Mouse (Mus musculus): ENCODE measurements around the gene Ccdc6. TPM values are rescaled to one million over a fixed set of nuclear protein-coding genes. Genes with fewer than 3 reads are reported as not detected.
A peak's percentile ranks its signal among the peaks of the same experiment; 100 is the strongest.

Ccdc6 gene
- polyA plus RNA-seq, 1 experiment from 2014 or later, result 13.0 TPM

DNA sequence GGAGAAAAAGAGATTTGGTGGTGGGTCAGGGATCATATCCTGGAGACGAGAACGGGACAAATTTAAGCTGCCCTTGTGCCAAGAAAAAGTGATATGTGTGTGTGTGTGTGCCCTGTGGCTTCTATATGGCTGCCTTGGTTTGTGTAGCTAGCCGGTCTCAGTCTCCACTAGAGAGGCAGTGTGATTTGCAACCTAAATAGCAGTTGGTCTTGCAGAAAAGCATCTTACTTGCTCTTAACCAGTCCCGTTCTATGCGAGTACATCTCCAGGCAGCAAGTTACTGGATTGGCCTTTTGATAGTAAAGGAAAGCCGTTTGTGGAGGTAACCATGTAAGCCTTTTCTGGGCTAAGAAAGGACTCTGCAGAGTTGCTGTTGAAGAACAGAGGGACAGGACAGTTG, 1.7 kb downstream of the Ccdc6 start:
- Histone ChIP-seq H3K36me3 (ENCODE audit: control insufficient read depth, insufficient read depth, low read length) (peaks cover 2% of the 10 kb centered on the region; the same call in 1 of the 2 replicates), H3K4me3 (ENCODE audit: low read length) (peak overlapping the region; percentile 95), H3K4me2 (ENCODE audit: low read depth, low read length) (peak overlapping the region; percentile 91), H3K27ac (ENCODE audit: low read length) (peak overlapping the region; percentile 89; the same call in 1 of the 2 replicates), H3K9me3 (ENCODE audit: control insufficient read depth, low read length) (0 out of 2 replicates have a peak, but pooled peaks cover 6% of the 10 kb centered on the region), H3K4me1 (ENCODE audit: control insufficient read depth, insufficient read depth, low read length) (peaks cover 16% of the 10 kb centered on the region), H3K27me3 (replicated peaks; ENCODE audit: control insufficient read depth, insufficient read depth, low read length) (no peaks in the 10 kb centered on the region), H3K9ac (ENCODE audit: low read depth, low read length) (peak overlapping the region; percentile 96)
- 12% methylated on average over 6 of the region's 6 CpGs for WGBS
- ATAC-seq, result no peak

GRCm38 (mm10) chr10:70099052-70099451, 2.1 kb downstream of the Ccdc6 start:
- H3K4me1 ChIP-seq (ENCODE audit: control insufficient read depth, insufficient read depth, low read length), result peaks cover 16% of the 10 kb centered on the region
- peak overlapping the region; percentile 91 for H3K4me2 ChIP-seq (ENCODE audit: low read depth, low read length)
- H3K9me3 ChIP-seq (ENCODE audit: control insufficient read depth, low read length), result 0 out of 2 replicates have a peak, but pooled peaks cover 6% of the 10 kb centered on the region
- H3K36me3 ChIP-seq (ENCODE audit: control insufficient read depth, insufficient read depth, low read length), result peaks cover 2% of the 10 kb centered on the region; the same call in 1 of the 2 replicates
- no peak for ATAC-seq
- peak overlapping the region; percentile 96 for H3K9ac ChIP-seq (ENCODE audit: low read depth, low read length)
- H3K4me3 ChIP-seq (ENCODE audit: low read length), result peak overlapping the region; percentile 95; the same call in 1 of the 2 replicates
- no peaks in the 10 kb centered on the region for H3K27me3 ChIP-seq (replicated peaks; ENCODE audit: control insufficient read depth, insufficient read depth, low read length)
- no peak overlapping the region for H3K27ac ChIP-seq (ENCODE audit: low read length)
- WGBS, result 26% methylated on average over 8 of the region's 8 CpGs

- Histone ChIP-seq H3K27me3 (replicated peaks; ENCODE audit: control insufficient read depth, insufficient read depth, low read length) (no peaks in the 10 kb centered on the region), H3K4me2 (ENCODE audit: low read depth, low read length) (no peak overlapping the region), H3K36me3 (ENCODE audit: control insufficient read depth, insufficient read depth, low read length) (peaks cover 2% of the 10 kb centered on the region; the same call in 1 of the 2 replicates), H3K9ac (ENCODE audit: low read depth, low read length) (no peak overlapping the region), H3K27ac (ENCODE audit: low read length) (no peak overlapping the region), H3K4me1 (ENCODE audit: control insufficient read depth, insufficient read depth, low read length) (peaks cover 14% of the 10 kb centered on the region), H3K4me3 (ENCODE audit: low read length) (no peak overlapping the region), H3K9me3 (ENCODE audit: control insufficient read depth, low read length) (0 out of 2 replicates have a peak, but pooled peaks cover 6% of the 10 kb centered on the region)
- ATAC-seq, result no peak
- 96% methylated on average over 4 of the region's 4 CpGs for WGBS
These were observed 5.2 kb downstream of the Ccdc6 start for GRCm38 (mm10) chr10:70102086-70102485.

DNA sequence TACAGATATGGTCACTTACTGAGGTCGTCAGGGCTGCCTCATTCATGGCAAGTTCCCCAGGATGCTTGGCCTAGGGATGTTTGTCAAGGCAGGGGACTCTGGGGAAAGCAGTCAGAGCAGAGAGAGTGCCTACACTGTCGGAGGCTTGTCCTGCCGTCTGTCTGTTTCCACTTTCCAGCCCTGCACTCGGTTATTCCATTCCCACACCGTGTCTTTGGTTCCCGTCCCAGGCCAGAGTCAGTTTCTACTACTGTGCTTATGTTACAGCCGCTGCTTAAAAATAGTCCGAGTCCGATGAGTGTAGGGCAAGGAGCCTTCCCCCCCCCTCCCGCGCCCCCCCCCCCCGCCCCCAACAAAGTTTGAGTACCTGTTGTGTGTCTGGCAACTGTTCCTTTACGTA, 11.1 kb downstream of the Ccdc6 start:
- no peaks in the 10 kb centered on the region for H3K9me3 ChIP-seq (ENCODE audit: control insufficient read depth, low read length)
- no peak for ATAC-seq
- WGBS, result 60% methylated on average over 13 of the region's 13 CpGs
- H3K27me3 ChIP-seq (replicated peaks; ENCODE audit: control insufficient read depth, insufficient read depth, low read length), result no peaks in the 10 kb centered on the region
- H3K27ac ChIP-seq (ENCODE audit: low read length), result no peak overlapping the region
- no peak overlapping the region for H3K4me2 ChIP-seq (ENCODE audit: low read depth, low read length)
- H3K4me3 ChIP-seq (ENCODE audit: low read length), result no peak overlapping the region
- no peak overlapping the region for H3K9ac ChIP-seq (ENCODE audit: low read depth, low read length)
- H3K36me3 ChIP-seq (ENCODE audit: control insufficient read depth, insufficient read depth, low read length), result 0 out of 2 replicates have a peak, but pooled peaks cover 3% of the 10 kb centered on the region
- peaks cover 33% of the 10 kb centered on the region for H3K4me1 ChIP-seq (ENCODE audit: control insufficient read depth, insufficient read depth, low read length)

- Histone ChIP-seq H3K9me3 (ENCODE audit: control insufficient read depth, low read length) (no peaks in the 10 kb centered on the region), H3K9ac (ENCODE audit: low read depth, low read length) (no peak overlapping the region), H3K27me3 (replicated peaks; ENCODE audit: control insufficient read depth, insufficient read depth, low read length) (no peaks in the 10 kb centered on the region), H3K4me1 (ENCODE audit: control insufficient read depth, insufficient read depth, low read length) (peaks cover 33% of the 10 kb centered on the region), H3K27ac (ENCODE audit: low read length) (peak overlapping the region; percentile 65), H3K4me2 (ENCODE audit: low read depth, low read length) (peak overlapping the region; percentile 31), H3K4me3 (ENCODE audit: low read length) (peak overlapping the region; percentile 6; the same call in 1 of the 2 replicates), H3K36me3 (ENCODE audit: control insufficient read depth, insufficient read depth, low read length) (0 out of 2 replicates have a peak, but pooled peaks cover 3% of the 10 kb centered on the region)
- ATAC-seq, result peak; percentile 97
- WGBS, result 35% methylated on average over 5 of the region's 5 CpGs
These were observed 13.1 kb downstream of the Ccdc6 start for GRCm38 (mm10) chr10:70109974-70110373.

GRCm38 (mm10) chr10:70110815-70111214, 13.9 kb downstream of the Ccdc6 start:
- 89% methylated on average over 7 of the region's 7 CpGs for WGBS
- H3K27ac ChIP-seq (ENCODE audit: low read length), result no peak overlapping the region
- no peak overlapping the region for H3K4me3 ChIP-seq (ENCODE audit: low read length)

DNA sequence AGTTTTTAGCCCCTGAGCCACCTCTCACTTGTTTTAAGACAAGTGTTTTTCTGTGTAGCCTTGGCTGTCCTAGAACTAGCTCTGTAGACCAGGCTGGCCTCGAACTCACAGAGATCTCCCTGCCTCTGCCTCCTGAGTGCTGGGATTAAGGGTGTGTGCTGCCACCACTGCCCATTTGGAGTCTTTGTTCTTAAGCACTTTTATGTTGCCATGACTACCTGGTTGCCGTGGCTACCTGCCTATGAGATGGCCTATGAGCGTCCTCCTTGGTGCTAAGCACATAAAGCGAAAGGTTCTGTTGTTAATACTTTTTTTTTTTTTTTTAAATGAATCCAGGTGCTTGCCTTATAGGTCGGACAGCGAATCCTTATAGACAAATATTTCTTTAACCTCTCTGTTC, 14.7 kb downstream of the Ccdc6 start:
- 0 out of 2 replicates have a peak, but pooled peaks cover 3% of the 10 kb centered on the region for H3K36me3 ChIP-seq (ENCODE audit: control insufficient read depth, insufficient read depth, low read length)
- H3K9ac ChIP-seq (ENCODE audit: low read depth, low read length), result no peak overlapping the region
- H3K27me3 ChIP-seq (replicated peaks; ENCODE audit: control insufficient read depth, insufficient read depth, low read length), result no peaks in the 10 kb centered on the region
- no peaks in the 10 kb centered on the region for H3K9me3 ChIP-seq (ENCODE audit: control insufficient read depth, low read length)
- no peak overlapping the region for H3K4me3 ChIP-seq (ENCODE audit: low read length)
- peaks cover 33% of the 10 kb centered on the region for H3K4me1 ChIP-seq (ENCODE audit: control insufficient read depth, insufficient read depth, low read length)
- ATAC-seq, result no peak
- no peak overlapping the region for H3K27ac ChIP-seq (ENCODE audit: low read length)
- 88% methylated on average over 6 of the region's 6 CpGs for WGBS
- H3K4me2 ChIP-seq (ENCODE audit: low read depth, low read length), result no peak overlapping the region

More at GRCm38 (mm10) chr10:70110815-70111214, 13.9 kb downstream of the Ccdc6 start:
- ATAC-seq, result no peak
- Histone ChIP-seq H3K4me1 (ENCODE audit: control insufficient read depth, insufficient read depth, low read length) (peaks cover 33% of the 10 kb centered on the region), H3K9ac (ENCODE audit: low read depth, low read length) (no peak overlapping the region), H3K9me3 (ENCODE audit: control insufficient read depth, low read length) (no peaks in the 10 kb centered on the region), H3K36me3 (ENCODE audit: control insufficient read depth, insufficient read depth, low read length) (0 out of 2 replicates have a peak, but pooled peaks cover 3% of the 10 kb centered on the region), H3K27me3 (replicated peaks; ENCODE audit: control insufficient read depth, insufficient read depth, low read length) (no peaks in the 10 kb centered on the region), H3K4me2 (ENCODE audit: low read depth, low read length) (no peak overlapping the region)

DNA sequence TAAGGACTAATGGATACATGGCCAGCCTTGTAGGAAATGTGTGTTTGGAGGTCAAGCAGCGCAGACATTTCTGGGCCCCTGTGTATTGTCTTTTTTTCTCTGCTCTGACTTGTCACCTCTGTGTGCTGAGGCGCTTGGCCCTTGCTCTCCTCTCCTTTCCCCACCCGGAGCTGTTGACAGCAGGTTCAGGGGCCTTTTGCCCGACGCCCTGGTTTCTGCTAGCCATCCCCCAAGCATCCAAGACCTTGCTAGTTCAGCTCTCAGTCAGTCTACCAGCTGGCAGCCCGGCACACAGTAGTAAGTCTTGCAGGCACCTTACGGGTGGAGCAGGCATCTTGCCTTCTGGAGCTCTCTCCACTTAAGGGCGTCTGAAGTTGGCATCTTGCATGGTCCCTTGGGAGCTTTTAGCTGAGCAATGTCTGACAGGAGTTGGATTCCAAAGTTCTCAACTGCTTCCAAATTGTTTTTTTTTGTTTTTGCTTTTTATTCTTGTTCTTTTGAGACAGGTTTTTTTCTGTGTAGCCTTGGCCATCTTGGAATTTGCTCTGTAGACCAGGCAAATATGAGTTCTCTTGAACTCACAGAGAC, 17.2 kb downstream of the Ccdc6 start:
- 0 out of 2 replicates have a peak, but pooled peaks cover 3% of the 10 kb centered on the region for H3K36me3 ChIP-seq (ENCODE audit: control insufficient read depth, insufficient read depth, low read length)
- no peak overlapping the region for H3K4me3 ChIP-seq (ENCODE audit: low read length)
- H3K9ac ChIP-seq (ENCODE audit: low read depth, low read length), result no peak overlapping the region
- peaks cover 19% of the 10 kb centered on the region for H3K4me1 ChIP-seq (ENCODE audit: control insufficient read depth, insufficient read depth, low read length)
- H3K27me3 ChIP-seq (replicated peaks; ENCODE audit: control insufficient read depth, insufficient read depth, low read length), result no peaks in the 10 kb centered on the region
- ATAC-seq, result no peak
- H3K4me2 ChIP-seq (ENCODE audit: low read depth, low read length), result no peak overlapping the region
- WGBS, result 90% methylated on average over 8 of the region's 8 CpGs
- H3K9me3 ChIP-seq (ENCODE audit: control insufficient read depth, low read length), result no peaks in the 10 kb centered on the region
- H3K27ac ChIP-seq (ENCODE audit: low read length), result no peak overlapping the region

GRCm38 (mm10) chr10:70116454-70116853, 19.5 kb downstream of the Ccdc6 start:
- WGBS, result 86% methylated on average over 7 of the region's 7 CpGs
- H3K9me3 ChIP-seq (ENCODE audit: control insufficient read depth, low read length), result no peaks in the 10 kb centered on the region
- no peak for ATAC-seq
- no peak overlapping the region for H3K27ac ChIP-seq (ENCODE audit: low read length)
- no peak overlapping the region for H3K4me2 ChIP-seq (ENCODE audit: low read depth, low read length)
- no peaks in the 10 kb centered on the region for H3K27me3 ChIP-seq (replicated peaks; ENCODE audit: control insufficient read depth, insufficient read depth, low read length)
- peaks cover 26% of the 10 kb centered on the region for H3K4me1 ChIP-seq (ENCODE audit: control insufficient read depth, insufficient read depth, low read length)
- no peak overlapping the region for H3K9ac ChIP-seq (ENCODE audit: low read depth, low read length)
- H3K36me3 ChIP-seq (ENCODE audit: control insufficient read depth, insufficient read depth, low read length), result 0 out of 2 replicates have a peak, but pooled peaks cover 3% of the 10 kb centered on the region
- no peak overlapping the region for H3K4me3 ChIP-seq (ENCODE audit: low read length)

All from intestine, embryonic 16.5 days (tissue).